Mouse (Mus musculus) inflammation-experienced regulatory T-cells, adult 6 months (primary cell): ENCODE measurements at regions not wholly inside any gene's neighbourhood (a gene's known extent, or its start where the extent isn't known, plus 50 kb on each side); places are given as distances from the start of the nearest gene placed in this dataset.

ENCODE experiments used
- ATAC-seq: one replicate; pipeline ENCODE4 v1.8.0; 2017

GRCm38 (mm10) chr10:56453578-56454069, 76.5 kb downstream of the Gja1 start:
- ATAC-seq = no peak

- ATAC-seq = no peak
Observed at GRCm38 (mm10) chr10:56455867-56456468, 78.8 kb downstream of the Gja1 start.

DNA sequence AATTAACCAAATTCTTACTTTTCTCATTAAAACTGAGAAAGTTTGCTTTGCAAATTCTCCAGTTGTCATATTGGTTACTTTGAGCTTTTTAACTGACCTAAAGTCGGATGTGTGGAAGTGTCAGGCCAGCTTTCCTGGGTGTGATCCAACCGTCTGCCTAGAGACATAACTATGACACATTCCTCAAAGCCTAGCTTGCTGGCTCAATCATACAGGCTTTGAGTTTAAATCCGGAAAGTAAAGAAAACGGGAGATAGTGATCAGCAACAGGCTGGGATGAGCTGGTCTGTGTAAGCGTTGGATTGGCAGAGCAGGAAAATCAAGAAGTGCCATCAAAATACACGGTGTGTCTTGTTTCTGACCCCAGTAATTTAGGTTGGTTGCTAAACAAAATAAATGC, 91.4 kb downstream of the Gja1 start:
- ATAC-seq = no peak

GRCm38 (mm10) chr10:56468993-56469712, 92.0 kb downstream of the Gja1 start:
- no peak for ATAC-seq

DNA sequence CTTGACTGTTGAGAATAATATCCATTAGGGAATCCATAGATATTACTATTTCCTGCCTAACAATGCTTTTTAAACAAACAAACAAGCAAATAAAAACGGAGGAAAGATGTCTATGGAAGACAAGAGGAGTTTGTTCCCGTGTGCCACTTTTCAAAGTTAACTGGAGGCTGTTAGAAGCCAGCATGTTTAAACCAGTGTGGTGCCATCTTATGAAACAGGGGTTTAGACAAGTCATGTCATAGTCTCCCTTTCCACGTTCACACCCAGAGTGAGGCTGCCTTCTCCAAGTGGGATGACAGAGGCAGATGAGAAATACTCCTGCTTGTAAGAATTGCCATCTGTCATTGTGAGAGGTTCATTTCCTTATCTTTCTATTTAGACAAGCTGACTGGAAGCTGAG, 92.8 kb downstream of the Gja1 start:
- no peak for ATAC-seq

- ATAC-seq = no peak
Observed at GRCm38 (mm10) chr10:56474951-56475350, 97.8 kb downstream of the Gja1 start.

GRCm38 (mm10) chr10:56482156-56482716, 105.1 kb downstream of the Gja1 start:
- ATAC-seq = no peak

GRCm38 (mm10) chr10:56484931-56485330, 107.8 kb downstream of the Gja1 start:
- ATAC-seq = no peak

DNA sequence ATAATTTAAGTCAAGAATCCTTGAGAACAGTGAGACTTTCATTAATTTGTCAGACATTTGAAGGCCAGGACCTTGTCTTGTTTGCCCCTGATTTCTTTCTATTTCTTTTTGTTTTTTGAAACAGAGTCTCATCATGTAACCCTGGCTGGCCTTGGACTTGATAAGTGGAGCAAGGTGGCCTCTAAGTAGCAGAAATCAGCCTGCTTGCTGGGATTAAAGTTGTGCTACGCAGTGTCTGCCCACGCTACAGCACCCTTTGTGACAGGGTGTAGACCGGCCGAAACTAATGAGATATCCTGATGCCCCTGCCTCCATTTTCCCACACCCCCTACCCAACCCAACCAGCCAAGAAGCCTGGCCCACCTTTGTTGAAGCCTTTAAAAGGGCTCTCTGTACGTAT, 108.6 kb downstream of the Gja1 start:
- ATAC-seq = no peak

DNA sequence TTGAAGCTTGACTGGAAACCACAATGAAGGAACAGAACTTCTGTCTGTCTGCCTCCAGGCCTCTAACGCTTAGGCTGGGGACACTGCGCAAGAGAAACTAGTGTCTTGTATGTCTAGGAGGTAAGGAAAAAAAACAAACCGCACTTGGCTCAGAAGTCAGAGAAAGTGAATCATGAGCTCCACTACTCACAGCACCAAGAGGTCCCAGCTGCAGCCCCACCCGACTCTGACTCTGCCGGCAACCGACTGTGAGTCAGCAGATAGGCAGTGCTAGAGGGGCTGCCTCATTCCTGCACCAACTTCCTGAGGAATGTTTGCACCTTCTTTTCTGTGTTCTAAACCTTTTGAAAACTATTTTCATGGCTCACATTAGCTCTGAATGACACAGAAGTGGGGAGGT, 109.5 kb downstream of the Gja1 start:
- no peak for ATAC-seq

GRCm38 (mm10) chr10:56493461-56493860, 116.3 kb downstream of the Gja1 start:
- ATAC-seq = no peak

DNA sequence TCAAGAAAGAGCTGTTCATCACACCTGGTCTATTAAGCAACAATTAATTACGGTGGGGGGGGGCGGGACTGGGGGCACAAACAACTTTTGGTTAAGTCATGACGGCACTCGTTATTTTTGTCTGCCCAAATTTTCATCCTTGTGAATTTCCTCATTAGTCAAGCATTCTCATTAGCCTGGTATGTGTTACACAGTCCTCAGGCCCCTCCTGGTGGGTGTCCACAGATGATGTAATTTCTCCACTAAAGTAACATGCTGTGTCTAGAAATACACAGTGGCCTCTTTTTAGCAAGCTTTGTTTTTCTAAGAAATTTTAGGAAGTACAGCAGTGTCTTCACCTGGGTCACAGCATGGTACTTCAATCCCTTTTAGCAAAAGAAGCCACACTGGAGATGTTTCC, 118.2 kb downstream of the Gja1 start:
- no peak for ATAC-seq

GRCm38 (mm10) chr10:56519041-56519440, 141.9 kb downstream of the Gja1 start:
- ATAC-seq = no peak

DNA sequence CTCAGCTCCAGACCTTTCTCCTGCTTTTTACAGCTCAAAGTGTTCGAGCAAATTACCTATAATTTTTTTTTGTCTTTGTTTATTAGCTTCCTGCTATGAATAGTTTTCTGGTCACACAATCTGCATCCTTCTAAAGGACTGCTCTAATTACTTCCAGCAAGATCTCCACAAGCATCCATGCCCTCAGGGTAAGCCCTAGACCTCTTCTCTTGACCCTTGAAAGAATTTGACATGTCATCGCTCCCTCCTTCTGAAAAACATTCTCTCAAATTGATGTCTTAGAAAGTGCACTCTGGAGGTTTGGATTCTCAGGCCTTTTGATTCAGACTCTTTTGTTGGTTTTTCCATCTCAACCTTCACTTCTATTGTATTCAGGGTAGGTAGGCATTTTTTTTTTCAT, 148.7 kb downstream of the Gja1 start:
- no peak for ATAC-seq

DNA sequence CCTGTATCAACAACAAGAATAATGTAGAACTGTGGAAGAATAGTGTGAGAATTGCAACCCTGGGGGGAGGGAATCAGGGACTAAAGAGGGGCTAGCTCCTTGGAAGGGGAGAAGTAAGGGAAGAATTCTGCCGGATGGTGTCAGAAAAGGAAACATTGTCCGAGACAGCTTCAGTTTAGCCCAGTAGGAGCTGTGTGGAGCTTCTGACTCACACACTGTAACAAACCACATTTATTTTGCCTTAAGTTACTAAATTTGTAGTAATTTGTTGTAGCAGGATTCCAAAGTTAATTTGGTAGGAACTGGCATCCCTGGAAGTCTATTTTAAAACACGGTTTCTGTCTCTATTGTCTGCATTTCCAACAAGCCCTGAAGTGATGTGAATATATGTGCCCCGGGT, 160.0 kb downstream of the Gja1 start:
- no peak for ATAC-seq

DNA sequence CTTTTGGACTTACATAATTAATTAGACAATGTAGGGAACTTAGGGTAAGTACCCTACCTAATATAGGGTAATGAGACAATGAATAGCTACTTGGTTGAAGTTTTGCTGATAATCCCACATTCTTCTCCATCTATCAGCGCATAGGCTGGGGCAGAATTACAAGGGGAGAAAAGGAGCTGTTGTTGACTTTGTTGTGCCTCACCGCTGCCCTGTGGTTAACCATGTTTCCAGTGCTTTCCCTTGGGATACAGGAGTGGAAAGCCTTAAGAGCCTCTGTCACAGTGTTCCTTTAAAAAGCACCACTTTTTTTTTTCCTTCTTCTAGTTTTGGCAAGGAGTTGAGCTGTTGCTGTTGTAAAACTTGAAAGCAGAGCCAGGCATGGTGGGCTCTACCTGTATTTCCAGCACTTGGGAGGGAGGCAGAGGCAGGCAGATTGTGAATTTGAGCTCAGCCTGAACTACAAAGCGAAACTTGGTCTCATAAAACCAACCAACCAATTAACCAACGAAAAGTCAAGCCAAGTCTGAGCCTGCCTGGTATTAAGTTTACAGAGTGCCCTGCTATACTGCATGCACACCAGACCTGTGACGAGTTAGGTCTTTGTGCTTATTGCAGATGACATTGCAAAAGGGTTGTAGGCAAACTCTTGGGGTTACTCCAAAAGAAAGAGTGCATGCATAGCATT, 162.8 kb downstream of the Gja1 start:
- no peak for ATAC-seq

GRCm38 (mm10) chr10:56542106-56542505, 165.0 kb downstream of the Gja1 start:
- no peak for ATAC-seq

DNA sequence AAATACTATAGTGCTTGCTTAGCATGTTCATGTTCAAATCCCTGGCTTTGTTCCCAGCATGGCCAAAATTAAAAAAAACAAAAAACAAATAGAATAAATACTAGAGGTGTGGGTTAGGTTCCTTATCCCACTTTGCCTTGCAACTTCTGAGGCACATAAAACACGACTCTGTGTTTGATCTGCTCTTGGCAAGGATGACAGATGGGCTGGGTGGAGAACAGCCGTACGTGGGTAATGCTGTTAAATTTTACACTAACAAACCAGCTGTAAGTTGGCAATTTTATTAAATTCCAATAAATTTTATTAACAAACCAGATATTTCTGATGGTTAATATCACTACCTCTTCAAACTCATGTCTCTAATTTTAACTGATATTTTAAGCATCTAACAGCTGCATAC, 168.9 kb downstream of the Gja1 start:
- no peak for ATAC-seq

GRCm38 (mm10) chr10:56546824-56547223, 169.7 kb downstream of the Gja1 start:
- no peak for ATAC-seq

- no peak for ATAC-seq
Observed at GRCm38 (mm10) chr10:56547825-56548224, 170.7 kb downstream of the Gja1 start.

- no peak for ATAC-seq
Observed at GRCm38 (mm10) chr10:56566836-56567442, 189.8 kb downstream of the Gja1 start.

DNA sequence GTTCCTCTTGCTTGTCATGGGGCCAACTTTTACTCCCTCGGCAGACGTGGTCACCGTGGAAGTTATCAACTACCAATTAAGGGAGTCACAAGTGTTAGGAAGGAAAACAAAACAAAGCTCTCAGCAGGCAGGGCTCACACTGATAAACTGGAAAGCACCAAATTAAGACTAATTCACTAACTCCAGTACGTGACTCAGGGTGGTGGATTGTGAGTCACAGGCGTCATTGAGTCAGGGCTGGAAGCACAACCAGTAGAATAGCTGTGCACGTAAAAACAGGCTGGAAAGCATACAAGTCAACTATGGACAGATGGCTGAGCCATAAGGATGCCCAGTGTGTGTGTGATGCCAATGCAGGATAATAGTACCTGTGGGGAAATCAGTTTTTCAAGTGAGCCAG, 204.9 kb downstream of the Gja1 start:
- no peak for ATAC-seq

DNA sequence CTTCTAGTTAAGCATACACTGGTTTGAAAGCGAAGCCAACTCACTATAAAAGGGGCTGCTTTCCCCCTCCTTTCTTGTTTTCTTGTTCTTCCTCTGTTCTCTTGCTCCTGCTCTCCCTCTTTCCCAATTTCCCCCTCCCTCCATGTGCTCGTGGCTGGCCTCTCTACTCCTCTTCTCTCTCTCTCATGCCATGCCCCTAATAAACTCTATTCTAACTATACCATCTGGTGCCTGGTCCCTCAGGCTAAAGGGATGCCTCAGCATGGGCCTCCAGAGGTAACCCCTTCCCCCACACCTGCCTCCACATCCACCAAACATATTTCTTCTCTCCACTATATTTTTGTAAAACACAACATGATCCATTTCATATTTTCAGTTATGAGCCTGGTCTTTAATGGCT, 210.1 kb downstream of the Gja1 start:
- no peak for ATAC-seq
